Mouse (Mus musculus): ENCODE results near the gene Aktip. TPM values are rescaled to one million over a fixed set of nuclear protein-coding genes. Genes with fewer than 3 reads are reported as not detected.

The Aktip gene
- 10 to 100 TPM; 31.6 to 41.1 TPM for total RNA-seq (2021)
- long read RNA-seq, experiment 1, transcript Aktip-201 (10 exons, 1,171 nt): minor isoform, 17 of 55 reads
- long read RNA-seq, experiment 1, transcript Aktip-205 (10 exons, 2,079 nt): major isoform, 20 of 55 reads
- long read RNA-seq, experiment 1, partial matches to known transcripts: 3 of 55 reads
- long read RNA-seq, experiment 1, other reads (novel, unspliced or antisense): 13 of 55 reads
- long read RNA-seq, experiment 2, transcript Aktip-205 (10 exons, 2,079 nt): major isoform, 38 of 81 reads
- long read RNA-seq, experiment 2, transcript Aktip-201 (10 exons, 1,171 nt): minor isoform, 16 of 81 reads
- long read RNA-seq, experiment 2, partial matches to known transcripts: 4 of 81 reads
- long read RNA-seq, experiment 2, other reads (novel, unspliced or antisense): 22 of 81 reads

GRCm38 (mm10) chr8:91199876-91200275 lies at the start of gene Aktip:
Aktip (minus strand) TSS chr8:91199976.
- no peak for DNase-seq (ENCODE audit: low spot score in 2 of 2)

- DNase-seq (ENCODE audit: low spot score in 2 of 2): no peak
Measured at GRCm38 (mm10) chr8:91245821-91246454, 46.2 kb upstream of the Aktip start.

GRCm38 (mm10) chr8:91242721-91243120 lies 42.9 kb upstream of the Aktip start:
- no peak for DNase-seq (ENCODE audit: low spot score in 2 of 2)

GRCm38 (mm10) chr8:91241873-91242519 lies 42.2 kb upstream of the Aktip start:
- no peak for DNase-seq (ENCODE audit: low spot score in 2 of 2)

- no peak for DNase-seq (ENCODE audit: low spot score in 2 of 2)
Measured at GRCm38 (mm10) chr8:91241371-91241770, 41.6 kb upstream of the Aktip start.

- no peak for DNase-seq (ENCODE audit: low spot score in 2 of 2)
Measured at GRCm38 (mm10) chr8:91237191-91237590, 37.4 kb upstream of the Aktip start.

GRCm38 (mm10) chr8:91234097-91234496 lies 34.3 kb upstream of the Aktip start:
- no peak for DNase-seq (ENCODE audit: low spot score in 2 of 2)

- no peak for DNase-seq (ENCODE audit: low spot score in 2 of 2)
Measured at GRCm38 (mm10) chr8:91227421-91227841, 27.7 kb upstream of the Aktip start.

- no peak for DNase-seq (ENCODE audit: low spot score in 2 of 2)
Measured at GRCm38 (mm10) chr8:91224227-91224626, 24.5 kb upstream of the Aktip start.

GRCm38 (mm10) chr8:91221841-91222240 lies 22.1 kb upstream of the Aktip start:
- DNase-seq (ENCODE audit: low spot score in 2 of 2): no peak

- DNase-seq (ENCODE audit: low spot score in 2 of 2): no peak
Measured at GRCm38 (mm10) chr8:91218271-91218670, 18.5 kb upstream of the Aktip start.

GRCm38 (mm10) chr8:91217062-91217905 lies 17.5 kb upstream of the Aktip start:
- no peak for DNase-seq (ENCODE audit: low spot score in 2 of 2)

GRCm38 (mm10) chr8:91214287-91214686 lies 14.5 kb upstream of the Aktip start:
- DNase-seq (ENCODE audit: low spot score in 2 of 2): no peak

- DNase-seq (ENCODE audit: low spot score in 2 of 2): no peak
Measured at GRCm38 (mm10) chr8:91212948-91213347, 13.2 kb upstream of the Aktip start.

GRCm38 (mm10) chr8:91209658-91210057 lies 9.9 kb upstream of the Aktip start:
- DNase-seq (ENCODE audit: low spot score in 2 of 2): no peak

- no peak for DNase-seq (ENCODE audit: low spot score in 2 of 2)
Measured at GRCm38 (mm10) chr8:91207676-91208075, 7.9 kb upstream of the Aktip start.

GRCm38 (mm10) chr8:91205897-91206296 lies 6.1 kb upstream of the Aktip start:
- DNase-seq (ENCODE audit: low spot score in 2 of 2): no peak

GRCm38 (mm10) chr8:91201184-91201583 lies 1.4 kb upstream of the Aktip start:
- DNase-seq (ENCODE audit: low spot score in 2 of 2): no peak

- no peak for DNase-seq (ENCODE audit: low spot score in 2 of 2)
Measured at GRCm38 (mm10) chr8:91198036-91198435, 1.7 kb downstream of the Aktip start.

- DNase-seq (ENCODE audit: low spot score in 2 of 2): no peak
Measured at GRCm38 (mm10) chr8:91197233-91197632, 2.5 kb downstream of the Aktip start.

GRCm38 (mm10) chr8:91196661-91197060 lies 3.1 kb downstream of the Aktip start:
- DNase-seq (ENCODE audit: low spot score in 2 of 2): no peak
